Mouse (Mus musculus): ENCODE results near the gene Prm1. TPM values are rescaled to one million over a fixed set of nuclear protein-coding genes. Genes with fewer than 3 reads are reported as not detected.
A peak's percentile ranks its signal among the peaks of the same experiment; 100 is the strongest.

Prm1 gene
- polyA plus RNA-seq, 1 experiment from 2014 or later, result not detected

DNA sequence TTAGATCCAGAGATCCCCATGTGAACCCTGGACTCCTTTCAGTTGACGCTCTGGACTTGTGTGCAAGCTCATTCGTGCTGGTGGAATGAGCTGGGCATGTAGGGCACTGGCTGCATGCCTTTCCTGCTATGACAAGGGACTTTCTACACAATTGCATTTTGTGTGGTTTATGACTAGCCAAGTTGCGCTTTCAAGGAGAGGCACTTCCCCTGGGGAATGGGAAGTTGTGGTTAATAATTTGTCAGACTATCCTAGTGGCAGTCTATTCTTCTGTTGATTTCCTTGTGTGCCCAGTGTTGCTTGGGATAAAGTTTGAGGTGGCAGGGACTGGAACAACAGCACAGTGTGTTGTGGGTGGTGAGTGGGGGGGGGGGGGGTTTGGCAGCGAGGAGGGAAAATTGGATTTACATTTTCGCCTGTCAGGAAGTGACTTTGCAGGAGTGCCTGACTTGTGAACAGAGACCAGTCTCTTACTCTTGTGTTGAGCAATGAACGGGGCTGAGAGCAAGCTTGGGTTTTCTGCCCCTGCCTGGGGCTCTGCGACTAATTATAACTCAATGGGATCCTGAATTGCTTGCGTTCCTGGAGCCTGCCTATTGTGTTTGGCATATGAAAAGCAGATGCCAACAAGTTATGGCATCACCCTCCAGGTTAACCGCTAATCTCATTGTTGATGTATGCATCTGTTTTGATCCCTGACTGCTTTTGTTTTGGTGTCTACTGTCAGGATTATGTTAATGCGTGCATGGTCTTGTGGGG is 33.0 kb upstream of the Prm1 start:
- H3K27ac ChIP-seq, result no peak overlapping the region
- peaks cover 4% of the 10 kb centered on the region; the same call in 1 of the 2 replicates for H3K27me3 ChIP-seq
- peaks cover 33% of the 10 kb centered on the region for H3K4me1 ChIP-seq
- H3K4me2 ChIP-seq, result no peak overlapping the region; the same call in 1 of the 2 replicates
- ATAC-seq, result no peak
- H3K9me3 ChIP-seq (replicated peaks), result no peaks in the 10 kb centered on the region
- 55% methylated on average over 10 of the region's 10 CpGs for WGBS
- H3K36me3 ChIP-seq (ENCODE audit: poor library complexity, severe bottlenecking), result 0 out of 2 replicates have a peak, but pooled peaks cover 5% of the 10 kb centered on the region
- no peak overlapping the region for H3K9ac ChIP-seq
- no peak overlapping the region for H3K4me3 ChIP-seq

DNA sequence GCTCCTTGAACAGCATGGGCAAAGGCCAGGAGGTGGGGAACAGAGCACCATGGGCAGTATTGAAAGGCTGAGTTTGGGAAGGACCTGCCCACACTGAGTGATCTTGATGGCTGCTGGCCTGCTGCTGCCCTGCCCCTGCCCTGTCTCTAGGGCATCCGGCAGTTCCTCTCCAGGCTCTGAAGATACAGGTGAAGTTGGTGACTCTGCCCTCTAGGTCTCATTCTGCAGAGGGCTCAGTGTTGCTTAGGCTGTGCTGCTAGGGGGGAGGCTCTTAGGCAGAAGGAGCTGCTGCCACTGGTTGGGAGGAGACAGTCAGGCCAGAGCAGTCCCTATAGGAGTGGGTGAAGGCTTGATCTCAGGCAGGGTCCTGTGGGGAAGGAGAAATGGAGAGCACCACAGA is 32.3 kb upstream of the Prm1 start:
- H3K9me3 ChIP-seq (replicated peaks), result no peaks in the 10 kb centered on the region
- no peak for ATAC-seq
- no peak overlapping the region; the same call in 1 of the 2 replicates for H3K4me2 ChIP-seq
- H3K4me3 ChIP-seq, result no peak overlapping the region
- peaks cover 31% of the 10 kb centered on the region for H3K4me1 ChIP-seq
- H3K9ac ChIP-seq, result no peak overlapping the region
- WGBS, result 95% methylated on average over 1 of the region's 1 CpGs
- peaks cover 5% of the 10 kb centered on the region; the same call in 1 of the 2 replicates for H3K27me3 ChIP-seq
- 0 out of 2 replicates have a peak, but pooled peaks cover 5% of the 10 kb centered on the region for H3K36me3 ChIP-seq (ENCODE audit: poor library complexity, severe bottlenecking)
- no peak overlapping the region for H3K27ac ChIP-seq

GRCm38 (mm10) chr16:10837250-10837649 is 31.6 kb upstream of the Prm1 start:
- H3K36me3 ChIP-seq (ENCODE audit: poor library complexity, severe bottlenecking), result 0 out of 2 replicates have a peak, but pooled peaks cover 5% of the 10 kb centered on the region
- no peak for ATAC-seq
- no peak overlapping the region for H3K4me3 ChIP-seq
- H3K27ac ChIP-seq, result no peak overlapping the region
- H3K9ac ChIP-seq, result no peak overlapping the region
- WGBS, result 93% methylated on average over 3 of the region's 3 CpGs
- no peaks in the 10 kb centered on the region for H3K9me3 ChIP-seq (replicated peaks)
- peaks cover 31% of the 10 kb centered on the region for H3K4me1 ChIP-seq
- H3K4me2 ChIP-seq, result no peak overlapping the region
- peaks cover 5% of the 10 kb centered on the region; the same call in 1 of the 2 replicates for H3K27me3 ChIP-seq

- no peak overlapping the region for H3K27ac ChIP-seq
- H3K4me1 ChIP-seq, result peaks cover 31% of the 10 kb centered on the region
- H3K9ac ChIP-seq, result 0 out of 2 replicates have a peak overlapping the region, but pooled peaks have one; percentile 16
- peak overlapping the region; percentile 7; the same call in 1 of the 2 replicates for H3K4me3 ChIP-seq
- ATAC-seq, result no peak
- no peaks in the 10 kb centered on the region for H3K9me3 ChIP-seq (replicated peaks)
- WGBS, result 97% methylated on average over 3 of the region's 3 CpGs
- peaks cover 5% of the 10 kb centered on the region; the same call in 1 of the 2 replicates for H3K27me3 ChIP-seq
- H3K4me2 ChIP-seq, result peak overlapping the region; percentile 93
- 0 out of 2 replicates have a peak, but pooled peaks cover 5% of the 10 kb centered on the region for H3K36me3 ChIP-seq (ENCODE audit: poor library complexity, severe bottlenecking)
These were observed 30.7 kb upstream of the Prm1 start for GRCm38 (mm10) chr16:10836388-10836787.

GRCm38 (mm10) chr16:10834911-10835587 is 29.4 kb upstream of the Prm1 start, which contains the start of gene Rmi2:
TSS of gene Rmi2 (plus strand) at chr16:10835059.
- peak; percentile 98 for ATAC-seq
- Histone ChIP-seq H3K9me3 (replicated peaks) (no peaks in the 10 kb centered on the region), H3K4me3 (peak within 1 kb of the TSS; percentile 88), H3K4me1 (peaks cover 31% of the 10 kb centered on the region), H3K27ac (peak within 1 kb of the TSS; percentile 57; the same call in 1 of the 2 replicates), H3K27me3 (peaks cover 5% of the 10 kb centered on the region; the same call in 1 of the 2 replicates), H3K4me2 (peak within 1 kb of the TSS; percentile 93), H3K9ac (peak within 1 kb of the TSS; percentile 81), H3K36me3 (ENCODE audit: poor library complexity, severe bottlenecking) (no peaks in the 10 kb centered on the region)
- 0% methylated on average over 40 of the region's 69 CpGs for WGBS

DNA sequence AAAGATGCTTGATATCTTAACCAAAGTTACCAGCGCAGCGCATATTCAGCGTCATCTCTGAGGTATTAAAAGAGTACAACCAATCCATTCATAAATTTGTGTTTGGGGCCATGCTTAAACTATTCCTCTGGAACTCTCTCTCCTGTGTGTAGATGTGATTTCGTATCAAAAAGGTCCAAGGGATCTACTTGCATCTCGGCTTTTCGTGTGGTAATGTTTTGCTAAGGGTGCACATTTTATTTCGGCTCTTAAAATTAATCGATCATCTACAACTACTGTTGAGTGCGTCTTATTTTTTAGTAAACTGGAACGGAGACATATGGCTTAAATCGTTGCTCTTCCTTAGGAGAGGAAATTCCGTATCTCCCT is 28.9 kb upstream of the Prm1 start:
- H3K9me3 ChIP-seq (replicated peaks), result no peaks in the 10 kb centered on the region
- peaks cover 5% of the 10 kb centered on the region; the same call in 1 of the 2 replicates for H3K27me3 ChIP-seq
- peak overlapping the region; percentile 88 for H3K4me3 ChIP-seq
- H3K36me3 ChIP-seq (ENCODE audit: poor library complexity, severe bottlenecking), result no peaks in the 10 kb centered on the region
- H3K4me2 ChIP-seq, result peak overlapping the region; percentile 93
- ATAC-seq, result 0 out of 2 replicates have a peak, but pooled peaks have one; percentile 1
- no peak overlapping the region for H3K27ac ChIP-seq
- H3K9ac ChIP-seq, result peak overlapping the region; percentile 81
- 10% methylated on average over 12 of the region's 12 CpGs for WGBS
- peaks cover 31% of the 10 kb centered on the region for H3K4me1 ChIP-seq

GRCm38 (mm10) chr16:10828461-10828805 is 22.8 kb upstream of the Prm1 start:
- Histone ChIP-seq H3K9me3 (replicated peaks) (no peaks in the 10 kb centered on the region), H3K4me1 (no peaks in the 10 kb centered on the region), H3K4me2 (no peak overlapping the region), H3K27ac (no peak overlapping the region), H3K27me3 (no peaks in the 10 kb centered on the region), H3K9ac (no peak overlapping the region), H3K4me3 (no peak overlapping the region), H3K36me3 (ENCODE audit: poor library complexity, severe bottlenecking) (no peaks in the 10 kb centered on the region)
- 80% methylated on average over 4 of the region's 4 CpGs for WGBS
- ATAC-seq, result no peak

DNA sequence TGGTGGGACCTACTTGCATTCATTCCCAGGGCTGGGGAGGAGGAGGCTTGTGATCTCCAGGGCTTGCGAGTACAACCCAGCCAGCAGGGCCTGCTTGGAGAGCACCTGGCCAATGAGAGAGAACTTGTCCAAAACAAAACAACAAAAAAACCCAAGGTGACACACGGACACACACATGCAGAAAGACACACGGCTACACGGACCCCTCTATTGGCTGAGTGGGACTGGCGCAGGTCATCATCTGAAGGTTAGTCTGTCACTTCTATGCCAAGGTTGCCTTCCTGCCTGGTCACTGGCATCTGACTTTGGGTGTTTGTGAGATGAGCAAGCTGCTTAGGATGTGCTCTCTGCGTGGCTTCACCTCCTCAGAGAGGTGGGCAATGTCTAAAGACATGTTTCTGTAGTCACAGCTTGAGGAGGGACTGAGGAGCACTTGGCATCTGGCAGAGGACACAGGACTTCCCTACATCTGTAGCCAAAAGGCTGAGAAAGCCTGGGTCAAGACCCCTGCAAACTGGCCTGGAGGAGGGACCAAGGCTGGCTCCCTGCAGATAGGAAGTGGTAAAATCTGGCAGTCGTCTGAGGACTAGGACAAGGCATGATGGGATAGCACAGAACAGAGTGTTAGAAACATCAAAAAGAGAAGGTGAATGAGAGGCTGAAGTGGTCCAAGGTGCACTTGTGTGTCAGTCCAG is 22.3 kb upstream of the Prm1 start:
- Histone ChIP-seq H3K27me3 (no peaks in the 10 kb centered on the region), H3K27ac (no peak overlapping the region), H3K4me2 (no peak overlapping the region), H3K4me3 (no peak overlapping the region), H3K9me3 (replicated peaks) (no peaks in the 10 kb centered on the region), H3K4me1 (no peaks in the 10 kb centered on the region), H3K36me3 (ENCODE audit: poor library complexity, severe bottlenecking) (no peaks in the 10 kb centered on the region), H3K9ac (no peak overlapping the region)
- no peak for ATAC-seq
- WGBS, result 86% methylated on average over 7 of the region's 7 CpGs

- no peak overlapping the region for H3K9ac ChIP-seq
- ATAC-seq, result no peak
- H3K4me3 ChIP-seq, result no peak overlapping the region
- 92% methylated on average over 9 of the region's 9 CpGs for WGBS
- no peaks in the 10 kb centered on the region for H3K27me3 ChIP-seq
- no peaks in the 10 kb centered on the region for H3K36me3 ChIP-seq (ENCODE audit: poor library complexity, severe bottlenecking)
- H3K9me3 ChIP-seq (replicated peaks), result no peaks in the 10 kb centered on the region
- no peak overlapping the region for H3K27ac ChIP-seq
- H3K4me2 ChIP-seq, result no peak overlapping the region
- no peaks in the 10 kb centered on the region for H3K4me1 ChIP-seq
These were observed 21.6 kb upstream of the Prm1 start for GRCm38 (mm10) chr16:10827269-10827668.

GRCm38 (mm10) chr16:10825840-10826239 is 20.2 kb upstream of the Prm1 start:
- WGBS, result 91% methylated on average over 4 of the region's 4 CpGs
- no peak for ATAC-seq
- H3K27ac ChIP-seq, result no peak overlapping the region

GRCm38 (mm10) chr16:10824536-10824935 is 18.9 kb upstream of the Prm1 start:
- Histone ChIP-seq H3K9me3 (replicated peaks) (no peaks in the 10 kb centered on the region), H3K27me3 (no peaks in the 10 kb centered on the region), H3K4me3 (no peak overlapping the region), H3K27ac (no peak overlapping the region), H3K4me2 (no peak overlapping the region), H3K9ac (no peak overlapping the region), H3K36me3 (ENCODE audit: poor library complexity, severe bottlenecking) (no peaks in the 10 kb centered on the region), H3K4me1 (no peaks in the 10 kb centered on the region)
- no peak for ATAC-seq
- WGBS, result 100% methylated on average over 1 of the region's 1 CpGs

More at GRCm38 (mm10) chr16:10825840-10826239, 20.2 kb upstream of the Prm1 start:
- Histone ChIP-seq H3K36me3 (ENCODE audit: poor library complexity, severe bottlenecking) (no peaks in the 10 kb centered on the region), H3K4me3 (no peak overlapping the region), H3K4me1 (no peaks in the 10 kb centered on the region), H3K4me2 (no peak overlapping the region), H3K27me3 (no peaks in the 10 kb centered on the region), H3K9ac (no peak overlapping the region), H3K9me3 (replicated peaks) (no peaks in the 10 kb centered on the region)

- no peak for ATAC-seq
- no peak overlapping the region for H3K4me2 ChIP-seq
- WGBS, result 75% methylated on average over 4 of the region's 4 CpGs
- H3K9ac ChIP-seq, result no peak overlapping the region
- H3K4me3 ChIP-seq, result no peak overlapping the region
- no peaks in the 10 kb centered on the region for H3K4me1 ChIP-seq
- H3K36me3 ChIP-seq (ENCODE audit: poor library complexity, severe bottlenecking), result no peaks in the 10 kb centered on the region
- no peaks in the 10 kb centered on the region for H3K9me3 ChIP-seq (replicated peaks)
- H3K27me3 ChIP-seq, result no peaks in the 10 kb centered on the region
- H3K27ac ChIP-seq, result no peak overlapping the region
These were observed 15.7 kb upstream of the Prm1 start for GRCm38 (mm10) chr16:10821387-10821786.

Data from forebrain, embryonic 13.5 days (tissue).